Mouse (Mus musculus): Measurements from ENCODE around the gene Gm20431. TPM values are rescaled to one million over a fixed set of nuclear protein-coding genes. Genes with fewer than 3 reads are reported as not detected.

Gm20431 gene
- not detected in 2 replicates for total RNA-seq (2017)

DNA sequence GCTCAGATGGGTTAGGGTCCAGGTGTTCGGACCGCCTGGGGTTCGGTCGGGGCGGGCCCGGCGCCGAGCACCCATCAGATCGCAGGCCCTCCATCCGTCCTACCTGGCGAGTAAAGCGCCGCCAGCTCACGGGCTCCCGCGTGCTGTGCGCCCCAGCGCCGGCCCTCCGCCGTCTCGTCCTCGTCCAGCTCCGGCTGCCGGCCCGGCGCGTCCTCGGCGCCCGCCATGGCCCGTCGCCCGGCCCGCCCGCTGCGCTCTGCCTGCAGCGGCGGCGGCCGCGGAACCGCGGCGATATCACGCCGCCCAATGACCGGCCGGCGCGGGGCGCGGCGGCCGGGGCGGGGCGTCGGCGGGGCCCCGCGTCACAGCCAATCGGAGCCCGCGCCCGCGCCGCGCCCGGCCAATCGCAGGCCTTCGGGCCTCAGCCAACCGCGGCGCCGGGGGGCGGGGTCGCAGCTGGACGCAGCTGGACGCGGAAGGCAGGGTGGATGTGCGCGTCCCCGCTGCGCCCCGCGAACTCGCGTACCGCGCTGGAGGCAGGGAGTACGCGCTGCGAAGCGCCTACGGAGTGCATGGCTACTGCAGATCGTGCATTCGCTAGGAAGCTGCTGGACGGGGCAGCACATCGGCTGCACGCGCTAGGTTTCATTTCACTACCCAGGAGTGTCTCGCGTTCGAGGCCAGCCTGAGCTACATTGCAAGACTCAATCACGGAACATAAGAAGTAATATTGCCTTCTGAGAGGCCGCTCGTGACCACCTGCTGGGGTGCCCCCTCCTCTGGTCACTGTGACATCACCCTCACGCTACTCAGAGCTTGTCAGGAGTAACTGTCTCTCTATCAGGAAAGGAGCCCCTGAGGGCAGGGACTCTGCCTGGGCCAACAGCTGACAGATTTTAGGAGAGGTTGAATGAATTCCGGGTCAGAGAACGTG, at the start of gene Gm20431:
Gene Gm20431 (minus strand): TSS at position 227 of the 934 bp plus-strand sequence.
- ATAC-seq (replicated peaks in 1 of 2; ENCODE audit: insufficient read depth in 1 of 2, low FRiP score in 2 of 2, low TSS enrichment in 1 of 2, low read depth in 1 of 2, poor library complexity in 2 of 2, severe bottlenecking in 2 of 2): peak; percentile 61 to 80

- peak; percentile 14 to 36; a peak in 1 of 4 replicates for ATAC-seq (replicated peaks in 1 of 2; ENCODE audit: insufficient read depth in 1 of 2, low FRiP score in 2 of 2, low TSS enrichment in 1 of 2, low read depth in 1 of 2, poor library complexity in 2 of 2, severe bottlenecking in 2 of 2)
Observed at GRCm38 (mm10) chr2:167710574-167710973, 49.3 kb upstream of the Gm20431 start.

DNA sequence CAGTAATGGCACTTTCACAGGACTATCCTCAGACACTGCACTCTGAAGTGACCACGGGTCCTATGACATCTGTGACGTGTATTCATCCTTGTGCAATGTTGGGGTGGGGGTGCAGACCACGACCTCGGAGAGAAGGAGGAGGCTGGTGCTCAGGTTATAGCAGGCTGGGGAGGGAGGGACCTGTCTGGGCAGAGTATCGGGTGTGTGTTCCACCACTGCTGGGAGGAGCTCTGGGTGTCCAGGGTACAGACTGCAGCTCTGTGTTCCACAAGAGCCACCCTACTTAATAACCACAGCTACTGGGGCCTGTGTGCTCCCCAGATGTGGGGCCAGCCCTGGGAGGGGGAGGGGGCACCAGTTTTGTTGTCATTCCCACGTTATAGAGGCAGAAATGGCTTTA, 48.7 kb upstream of the Gm20431 start:
- ATAC-seq (replicated peaks in 1 of 2; ENCODE audit: insufficient read depth in 1 of 2, low FRiP score in 2 of 2, low TSS enrichment in 1 of 2, low read depth in 1 of 2, poor library complexity in 2 of 2, severe bottlenecking in 2 of 2): no peak

GRCm38 (mm10) chr2:167708373-167708772, 47.1 kb upstream of the Gm20431 start:
- no peak for ATAC-seq (replicated peaks in 1 of 2; ENCODE audit: insufficient read depth in 1 of 2, low FRiP score in 2 of 2, low TSS enrichment in 1 of 2, low read depth in 1 of 2, poor library complexity in 2 of 2, severe bottlenecking in 2 of 2)

DNA sequence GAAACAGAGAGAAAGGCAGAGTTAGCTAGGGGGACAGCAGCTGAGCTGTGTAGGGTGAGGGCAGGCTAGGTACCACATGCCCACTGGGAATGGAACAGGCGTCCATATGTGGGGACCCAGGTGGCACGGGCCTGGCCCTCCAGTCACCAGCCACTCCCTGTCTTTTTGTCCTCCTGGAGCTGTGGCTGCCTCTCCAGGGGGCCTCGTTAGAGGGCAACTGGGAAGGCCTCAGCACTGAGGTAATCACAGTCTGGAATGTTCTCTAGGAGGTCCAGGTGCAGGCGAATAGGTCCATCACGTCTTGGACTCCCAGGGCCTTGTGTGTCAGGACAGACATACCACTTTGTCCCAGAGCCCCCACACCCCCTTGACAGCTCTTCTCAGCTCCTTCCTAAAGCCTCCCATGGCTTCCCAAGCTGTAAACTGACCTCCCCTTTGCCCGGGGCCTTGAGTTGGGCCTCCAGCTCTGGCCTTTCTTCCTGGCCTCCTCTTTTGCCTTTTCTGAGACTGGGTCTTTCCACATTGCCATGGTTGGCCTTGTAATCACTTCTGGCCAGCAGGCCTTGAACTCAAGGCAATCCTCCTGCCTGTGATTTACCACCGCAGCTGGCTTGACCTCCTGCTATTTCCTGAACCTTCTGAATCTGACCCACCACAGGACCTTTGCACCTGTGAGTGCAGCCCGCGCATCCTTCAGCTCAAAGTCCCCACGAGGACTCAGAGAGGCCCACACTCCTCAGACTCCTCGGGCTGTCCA, 45.1 kb upstream of the Gm20431 start:
- ATAC-seq (replicated peaks in 1 of 2; ENCODE audit: insufficient read depth in 1 of 2, low FRiP score in 2 of 2, low TSS enrichment in 1 of 2, low read depth in 1 of 2, poor library complexity in 2 of 2, severe bottlenecking in 2 of 2): no peak

- no peak for ATAC-seq (replicated peaks in 1 of 2; ENCODE audit: insufficient read depth in 1 of 2, low FRiP score in 2 of 2, low TSS enrichment in 1 of 2, low read depth in 1 of 2, poor library complexity in 2 of 2, severe bottlenecking in 2 of 2)
Observed at GRCm38 (mm10) chr2:167704409-167704808, 43.1 kb upstream of the Gm20431 start.

DNA sequence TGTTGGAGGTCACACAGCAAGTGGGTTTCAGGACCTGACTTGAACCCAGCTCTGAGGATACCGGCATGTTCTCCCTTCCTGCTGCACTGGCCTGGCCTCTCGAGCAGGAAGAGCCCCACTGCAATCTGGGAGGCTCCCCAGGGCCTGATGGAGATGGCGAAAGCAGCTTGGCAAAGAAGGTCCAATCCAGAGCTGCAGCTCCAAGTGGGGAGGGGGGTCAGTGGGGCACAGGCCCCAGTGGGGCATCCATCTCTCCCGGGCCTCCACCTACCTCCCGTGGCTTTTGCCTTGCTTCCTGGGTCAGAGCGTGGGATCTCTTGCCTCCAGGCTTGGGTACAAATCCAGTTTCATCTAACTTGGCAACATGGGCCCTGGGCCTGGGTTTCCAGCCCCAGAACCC, 40.8 kb upstream of the Gm20431 start:
- no peak for ATAC-seq (replicated peaks in 1 of 2; ENCODE audit: insufficient read depth in 1 of 2, low FRiP score in 2 of 2, low TSS enrichment in 1 of 2, low read depth in 1 of 2, poor library complexity in 2 of 2, severe bottlenecking in 2 of 2)

GRCm38 (mm10) chr2:167701472-167701871, 40.2 kb upstream of the Gm20431 start:
- ATAC-seq (replicated peaks in 1 of 2; ENCODE audit: insufficient read depth in 1 of 2, low FRiP score in 2 of 2, low TSS enrichment in 1 of 2, low read depth in 1 of 2, poor library complexity in 2 of 2, severe bottlenecking in 2 of 2): 0 out of 4 replicates have a peak, but pooled peaks have one; percentile 24 to 29

GRCm38 (mm10) chr2:167700018-167700417, 38.7 kb upstream of the Gm20431 start:
- no peak for ATAC-seq (replicated peaks in 1 of 2; ENCODE audit: insufficient read depth in 1 of 2, low FRiP score in 2 of 2, low TSS enrichment in 1 of 2, low read depth in 1 of 2, poor library complexity in 2 of 2, severe bottlenecking in 2 of 2)

DNA sequence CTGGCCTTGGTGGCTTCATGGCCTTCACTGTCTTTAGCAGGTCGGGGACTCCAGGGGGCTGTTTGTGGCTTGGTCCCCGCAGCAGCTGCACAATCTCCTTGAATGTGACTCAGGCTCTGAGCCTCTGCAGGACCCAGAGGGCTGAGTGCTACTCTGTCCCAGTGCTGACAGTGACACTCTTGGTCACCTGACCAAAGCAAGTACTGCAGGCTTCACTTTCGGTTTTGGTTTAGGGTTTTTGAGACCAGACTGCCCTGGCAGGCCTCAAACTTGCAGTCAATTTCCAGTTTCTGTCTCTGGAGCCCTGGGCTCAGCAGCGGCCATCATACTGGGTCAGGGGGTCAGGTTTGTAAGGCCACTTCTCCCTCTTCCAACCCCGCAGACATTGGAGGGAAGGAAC, 36.6 kb upstream of the Gm20431 start:
- peak; percentile 91 to 94 for ATAC-seq (replicated peaks in 1 of 2; ENCODE audit: insufficient read depth in 1 of 2, low FRiP score in 2 of 2, low TSS enrichment in 1 of 2, low read depth in 1 of 2, poor library complexity in 2 of 2, severe bottlenecking in 2 of 2)

DNA sequence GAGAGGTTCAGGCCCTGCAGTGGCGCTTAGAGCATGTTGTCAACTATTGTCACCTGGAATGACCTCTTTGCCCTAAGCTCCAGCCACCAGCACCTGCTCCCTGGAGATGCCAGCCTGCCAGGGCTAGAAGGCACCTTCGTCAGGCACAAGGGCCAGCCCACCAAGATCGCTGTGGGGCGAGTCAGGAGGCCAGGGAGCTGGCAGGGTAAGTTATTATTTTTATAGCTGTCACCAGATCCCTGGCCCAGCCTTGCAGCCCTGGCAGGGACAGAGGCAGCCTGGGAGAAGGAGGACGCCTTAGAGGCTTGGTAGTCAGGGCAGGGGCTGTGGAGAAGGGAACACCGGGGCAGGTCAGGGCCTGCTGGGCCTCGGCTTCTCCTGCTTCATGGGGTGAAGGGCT, 34.8 kb upstream of the Gm20431 start:
- ATAC-seq (replicated peaks in 1 of 2; ENCODE audit: insufficient read depth in 1 of 2, low FRiP score in 2 of 2, low TSS enrichment in 1 of 2, low read depth in 1 of 2, poor library complexity in 2 of 2, severe bottlenecking in 2 of 2): no peak

- no peak for ATAC-seq (replicated peaks in 1 of 2; ENCODE audit: insufficient read depth in 1 of 2, low FRiP score in 2 of 2, low TSS enrichment in 1 of 2, low read depth in 1 of 2, poor library complexity in 2 of 2, severe bottlenecking in 2 of 2)
Observed at GRCm38 (mm10) chr2:167695491-167695890, 34.2 kb upstream of the Gm20431 start.

DNA sequence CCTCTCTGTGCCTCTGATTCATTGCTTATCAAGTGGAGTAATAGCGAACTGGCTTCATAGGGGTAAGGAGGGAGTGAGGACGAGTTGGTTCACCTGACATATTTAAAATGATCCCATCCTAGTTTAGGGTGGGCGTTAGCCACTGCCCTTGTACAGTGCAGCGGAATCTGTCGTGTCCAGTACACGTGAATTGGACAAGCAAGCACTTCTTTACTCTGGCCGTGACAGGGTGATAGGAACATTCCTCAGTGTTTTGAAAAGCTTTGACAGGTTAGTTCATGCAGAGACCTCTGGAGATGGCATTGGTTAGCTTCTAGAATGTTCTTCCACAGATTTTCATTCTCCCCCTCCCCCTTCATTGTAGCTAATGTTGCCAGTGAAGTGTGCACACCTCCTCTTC, 33.7 kb upstream of the Gm20431 start:
- ATAC-seq (replicated peaks in 1 of 2; ENCODE audit: insufficient read depth in 1 of 2, low FRiP score in 2 of 2, low TSS enrichment in 1 of 2, low read depth in 1 of 2, poor library complexity in 2 of 2, severe bottlenecking in 2 of 2): no peak

DNA sequence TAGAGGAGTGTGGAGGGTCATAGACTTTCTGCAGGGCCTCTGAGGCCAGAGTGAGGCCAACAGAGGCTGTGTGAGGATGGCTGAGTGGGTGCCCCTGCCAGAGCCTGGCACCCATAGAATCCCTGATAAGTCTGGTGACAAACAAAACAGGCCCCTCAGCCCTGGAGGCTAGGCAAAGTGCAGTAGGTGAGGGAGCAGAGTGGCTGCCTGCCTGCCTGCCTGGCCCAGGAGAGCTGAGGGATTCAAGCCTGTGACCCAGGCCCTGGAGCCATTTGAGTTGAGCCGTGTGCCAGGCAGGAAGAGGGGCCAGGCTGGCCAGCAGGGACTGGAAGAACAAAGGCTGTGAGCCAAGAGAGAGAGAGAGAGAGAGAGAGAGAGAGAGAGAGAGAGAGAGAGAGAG, 32.9 kb upstream of the Gm20431 start:
- ATAC-seq (replicated peaks in 1 of 2; ENCODE audit: insufficient read depth in 1 of 2, low FRiP score in 2 of 2, low TSS enrichment in 1 of 2, low read depth in 1 of 2, poor library complexity in 2 of 2, severe bottlenecking in 2 of 2): no peak

GRCm38 (mm10) chr2:167693540-167693939, 32.2 kb upstream of the Gm20431 start:
- no peak for ATAC-seq (replicated peaks in 1 of 2; ENCODE audit: insufficient read depth in 1 of 2, low FRiP score in 2 of 2, low TSS enrichment in 1 of 2, low read depth in 1 of 2, poor library complexity in 2 of 2, severe bottlenecking in 2 of 2)

DNA sequence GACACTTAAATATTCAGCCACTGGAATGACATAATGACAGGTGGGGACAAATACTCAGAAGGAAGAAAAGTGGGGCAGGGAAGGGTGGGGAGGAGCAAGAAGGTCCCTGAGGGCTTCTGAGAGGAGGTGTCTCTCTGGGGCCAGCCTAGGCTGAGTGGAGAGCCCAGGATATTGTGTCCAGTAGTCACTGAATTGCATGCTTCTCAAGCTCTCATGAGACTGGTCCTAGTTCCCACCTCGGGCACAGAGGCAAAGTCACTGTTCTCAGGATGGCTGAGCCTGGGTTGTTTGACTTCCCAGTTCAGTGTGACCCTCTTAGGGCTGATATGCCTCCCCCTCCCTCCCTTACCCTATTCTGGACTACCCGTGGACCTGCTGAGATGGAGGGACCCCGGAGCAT, 31.5 kb upstream of the Gm20431 start:
- no peak for ATAC-seq (replicated peaks in 1 of 2; ENCODE audit: insufficient read depth in 1 of 2, low FRiP score in 2 of 2, low TSS enrichment in 1 of 2, low read depth in 1 of 2, poor library complexity in 2 of 2, severe bottlenecking in 2 of 2)

- no peak for ATAC-seq (replicated peaks in 1 of 2; ENCODE audit: insufficient read depth in 1 of 2, low FRiP score in 2 of 2, low TSS enrichment in 1 of 2, low read depth in 1 of 2, poor library complexity in 2 of 2, severe bottlenecking in 2 of 2)
Observed at GRCm38 (mm10) chr2:167691871-167692661, 30.8 kb upstream of the Gm20431 start.

GRCm38 (mm10) chr2:167691410-167691809, 30.1 kb upstream of the Gm20431 start:
- ATAC-seq (replicated peaks in 1 of 2; ENCODE audit: insufficient read depth in 1 of 2, low FRiP score in 2 of 2, low TSS enrichment in 1 of 2, low read depth in 1 of 2, poor library complexity in 2 of 2, severe bottlenecking in 2 of 2): no peak
